ENCODE assay signal across 14 mouse cellular contexts in genomic region chr2:102648845-102649500, GRCm38 (mm10). TPM values are rescaled to one million over a fixed set of nuclear protein-coding genes. Genes with fewer than 3 reads are reported as not detected.
A peak's percentile ranks its signal among the peaks of the same experiment; 100 is the strongest.
DNase-seq lines count a peak whose midpoint lies in the region; ATAC-seq and TF ChIP-seq lines count a peak whose summit lies in the region.
"Had no signal": no experiment of that assay in that cellular context is flagged by ENCODE, and none has a peak within 500 bp of the region (broad histone marks: within the 10 kb centered on the region; RNA-seq: fewer than 3 reads in every experiment).

No protein-coding gene starts in this region.

- no peaks in the 10 kb centered on the region for H3K36me3 ChIP-seq in limb, embryonic 15.5 days
- no peaks in the 10 kb centered on the region for H3K36me3 ChIP-seq in limb, embryonic 10.5 days
- H3K36me3 ChIP-seq: heart, embryonic 15.5 days had no signal

- no peak overlapping the region for H3K4me2 ChIP-seq in limb, embryonic 15.5 days
- H3K4me2 ChIP-seq: heart, embryonic 15.5 days had no signal

- TF ChIP-seq POLR2A in cerebellum, adult 2 months (IDR thresholded peaks at IDR 0.05; ENCODE audit: borderline replicate concordance, insufficient read depth, low read length): no peak

- DNase-seq in cerebellum, adult 2 months: peak in 1 of 2 experiments; percentile 44
- no peak for DNase-seq in cerebellum, postnatal 14 days
- DNase-seq in limb, embryonic 10.5 days (ENCODE audit: low spot score): no peak
- peak; percentile 53 to 79 for DNase-seq in layer of hippocampus, adult 2 months (ENCODE audit: low spot score in 2 of 2)
- DNase-seq in right cerebral cortex, postnatal 10 days (ENCODE audit: low spot score in 2 of 2): peak; percentile 77 to 82
- no peak for DNase-seq in adrenal gland, postnatal 4 days (ENCODE audit: low spot score in 2 of 2)
- no peak for DNase-seq in urinary bladder, adult 2 months (ENCODE audit: low spot score)
- DNase-seq: adrenal gland, postnatal 10 days; thymus, adult 2 months had no signal

- ATAC-seq in limb, embryonic 15.5 days (ENCODE audit: insufficient number of reproducible peaks, low FRiP score, low TSS enrichment, low read depth): no peak
- ATAC-seq: intestine, postnatal 0 days had no signal

- 74% methylated on average over 10 of the region's 10 CpGs for WGBS in cerebellum, adult 2 months
- 74% methylated on average over 10 of the region's 10 CpGs for WGBS in limb, embryonic 15.5 days
- WGBS in limb, embryonic 10.5 days: 81% methylated on average over 10 of the region's 10 CpGs

- no peak overlapping the region for H3K9ac ChIP-seq in limb, embryonic 15.5 days
- H3K9ac ChIP-seq: heart, embryonic 15.5 days had no signal

- no peaks in the 10 kb centered on the region for H3K4me1 ChIP-seq in cerebellum, adult 2 months (ENCODE audit: control insufficient read depth, insufficient read depth, low read length)
- peaks cover 6% of the 10 kb centered on the region for H3K4me1 ChIP-seq in limb, embryonic 15.5 days
- H3K4me1 ChIP-seq in limb, embryonic 10.5 days: peaks cover 2% of the 10 kb centered on the region; the same call in 1 of the 2 replicates
- H3K4me1 ChIP-seq: heart, embryonic 15.5 days; megakaryocyte, embryonic 14.5 days had no signal

- H3K27ac ChIP-seq in cerebellum, adult 2 months (ENCODE audit: insufficient read depth, low read length): 0 out of 2 replicates have a peak overlapping the region, but pooled peaks have one; percentile 43
- 0 out of 2 replicates have a peak overlapping the region, but pooled peaks have one; percentile 1 for H3K27ac ChIP-seq in limb, embryonic 15.5 days
- no peak overlapping the region for H3K27ac ChIP-seq in limb, embryonic 10.5 days
- peak overlapping the region; percentile 87 for H3K27ac ChIP-seq in layer of hippocampus, adult 2 months
- H3K27ac ChIP-seq: heart, embryonic 15.5 days had no signal

- TF ChIP-seq CTCF in cerebellum, adult 2 months (IDR thresholded peaks at IDR 0.05; ENCODE audit: borderline replicate concordance, insufficient read depth, low read depth, low read length): no peak
- TF ChIP-seq CTCF in layer of hippocampus, adult 2 months (conservative IDR thresholded peaks at IDR 0.05): no peak

- no peaks in the 10 kb centered on the region for H3K9me3 ChIP-seq in limb, embryonic 15.5 days
- no peaks in the 10 kb centered on the region for H3K9me3 ChIP-seq in limb, embryonic 10.5 days (replicated peaks)
- H3K9me3 ChIP-seq: heart, embryonic 15.5 days; megakaryocyte, embryonic 14.5 days had no signal

- H3K4me3 ChIP-seq in cerebellum, adult 2 months (replicated peaks; ENCODE audit: insufficient read depth, low read depth, low read length): no peak overlapping the region
- H3K4me3 ChIP-seq in limb, embryonic 15.5 days: no peak overlapping the region
- no peak overlapping the region for H3K4me3 ChIP-seq in limb, embryonic 10.5 days
- no peak overlapping the region for H3K4me3 ChIP-seq in layer of hippocampus, adult 2 months
- H3K4me3 ChIP-seq: heart, embryonic 15.5 days; megakaryocyte, embryonic 14.5 days had no signal

- H3K27me3 ChIP-seq in cerebellum, adult 2 months (ENCODE audit: control insufficient read depth, insufficient read depth, low read length): no peaks in the 10 kb centered on the region
- H3K27me3 ChIP-seq in limb, embryonic 15.5 days: no peaks in the 10 kb centered on the region
- H3K27me3 ChIP-seq in limb, embryonic 10.5 days (ENCODE audit: low read depth, poor library complexity, severe bottlenecking): no peaks in the 10 kb centered on the region
- H3K27me3 ChIP-seq: heart, embryonic 15.5 days had no signal

RNA-seq across cellular contexts. Expression of gene Slc1a2, which starts 9.5 kb away (rescaled TPM):
- polyA plus RNA-seq in cerebellum, adult 2 months (2012; rRNA removed): 190 and 219 TPM in 2 replicates
- polyA plus RNA-seq in limb, embryonic 15.5 days (2015; fragmentation: Nextera tagmentation; extraction: Ambion mirVana): 1.3 and 1.5 TPM in 2 replicates
- polyA plus RNA-seq in limb, embryonic 10.5 days (2016; fragmentation: Nextera tagmentation; extraction: Ambion mirVana): 0.09 and 0.38 TPM in 2 replicates
- 1,000 to 10,000 TPM; 1,761 to 1,800 TPM for total RNA-seq in layer of hippocampus, adult 2 months (2021)
- total RNA-seq in adrenal gland, postnatal 4 days (2021): 1 to 10 TPM in 1 of 2 experiments, under 1 TPM in 1; 0.45 to 1.6 TPM
- 0.13 and 0.17 TPM in 2 replicates for polyA plus RNA-seq in urinary bladder, adult 2 months (2012; rRNA removed)
- total RNA-seq: common myeloid progenitor, adult 5-6 weeks had no signal

Comparison
In these comparisons a context has a peak if more than half of its experiments do, and no peak if none do; other contexts are left out.
1. DNase-seq: peak in layer of hippocampus, adult 2 months (2 of 2) and right cerebral cortex, postnatal 10 days (2 of 2); none in cerebellum, postnatal 14 days (0 of 2), limb, embryonic 10.5 days (single experiment), adrenal gland, postnatal 4 days (0 of 2) and urinary bladder, adult 2 months (single experiment).
2. RNA of gene Slc1a2, which starts 9.5 kb away (polyA plus RNA-seq): 190 to 219 TPM in cerebellum, adult 2 months; 1.3 to 1.5 TPM in limb, embryonic 15.5 days, 0.09 to 0.38 TPM in limb, embryonic 10.5 days and 0.13 to 0.17 TPM in urinary bladder, adult 2 months; every median in the first group is over 10 times any median in the second.